Mouse (Mus musculus) stomach, embryonic 14.5 days (tissue): Measurements from ENCODE around the gene Mfsd11. TPM values are rescaled to one million over a fixed set of nuclear protein-coding genes. Genes with fewer than 3 reads are reported as not detected.

Experiments used
- ATAC-seq: fragments of 200-750 bp; cut with Nextera tagmentation; 2 replicates; pipeline ENCODE4 v1.8.0; 2017; ENCODE audit warnings: low read depth, moderate TSS enrichment; ENCODE audit not compliant: insufficient number of reproducible peaks, insufficient read depth, low FRiP score
- H3K27ac ChIP-seq: fragments of 300-500 bp; sonication (generic); 2 replicates; pipeline ENCODE4 v1.5.1; 2014; ENCODE audit warnings: mild to moderate bottlenecking, low read length, moderate library complexity, mixed read lengths
- H3K27me3 ChIP-seq: fragments of 300-500 bp; sonication (generic); 2 replicates; pipeline ENCODE4 v1.6.1; 2014; ENCODE audit warnings: low read length, control low read depth, mixed read lengths; ENCODE audit not compliant: control insufficient read depth, insufficient read depth
- H3K36me3 ChIP-seq: fragments of 300-500 bp; sonication (generic); 2 replicates; pipeline ENCODE4 v1.6.1; 2014; ENCODE audit warnings: mild to moderate bottlenecking, control low read depth, low read length, moderate library complexity, mixed read lengths; ENCODE audit not compliant: control insufficient read depth, insufficient read depth
- H3K4me1 ChIP-seq: fragments of 300-500 bp; sonication (generic); 2 replicates; pipeline ENCODE4 v1.6.1; 2014; ENCODE audit warnings: low read length, control low read depth, mixed read lengths; ENCODE audit not compliant: control insufficient read depth, insufficient read depth
- H3K4me2 ChIP-seq: fragments of 300-500 bp; sonication (generic); replicated peaks from 2 replicates; pipeline ENCODE4 v1.6.1; 2014; ENCODE audit warnings: low read depth, low read length, control low read depth
- H3K4me3 ChIP-seq: fragments of 300-500 bp; sonication (generic); 2 replicates; pipeline ENCODE4 v1.5.1; 2014; ENCODE audit warnings: low read depth, low read length, control low read depth
- H3K9ac ChIP-seq: fragments of 300-500 bp; sonication (generic); replicated peaks from 2 replicates; pipeline ENCODE4 v1.6.1; 2014; ENCODE audit warnings: low read depth, mild to moderate bottlenecking, control low read depth, low read length, moderate library complexity, mixed read lengths
- H3K9me3 ChIP-seq: fragments of 300-500 bp; sonication (generic); 2 replicates; pipeline ENCODE4 v1.6.1; 2016; ENCODE audit warnings: low read depth, low read length, control low read depth; ENCODE audit not compliant: control insufficient read depth
- WGBS: fragments of 180-500 bp; shearing (Covaris S2); extraction: QIAGEN DNeasy Blood & Tissue Kit; methylation state at CpG from one replicate; pipeline ENCODE4 v1.1.7; 2014; 5-methylcytosine and 5-hydroxymethylcytosine counted together
- polyA plus RNA-seq: library from polyadenylated mRNA; unstranded; fragments of >200 nt; fragmentation: Nextera tagmentation; extraction: Ambion mirVana; gene quantifications from 2 replicates; pipeline ENCODE4 v1.2.1, GENCODE M21; 2014

Mfsd11 gene
- polyA plus RNA-seq = 38.7 and 40.8 TPM in 2 replicates

DNA sequence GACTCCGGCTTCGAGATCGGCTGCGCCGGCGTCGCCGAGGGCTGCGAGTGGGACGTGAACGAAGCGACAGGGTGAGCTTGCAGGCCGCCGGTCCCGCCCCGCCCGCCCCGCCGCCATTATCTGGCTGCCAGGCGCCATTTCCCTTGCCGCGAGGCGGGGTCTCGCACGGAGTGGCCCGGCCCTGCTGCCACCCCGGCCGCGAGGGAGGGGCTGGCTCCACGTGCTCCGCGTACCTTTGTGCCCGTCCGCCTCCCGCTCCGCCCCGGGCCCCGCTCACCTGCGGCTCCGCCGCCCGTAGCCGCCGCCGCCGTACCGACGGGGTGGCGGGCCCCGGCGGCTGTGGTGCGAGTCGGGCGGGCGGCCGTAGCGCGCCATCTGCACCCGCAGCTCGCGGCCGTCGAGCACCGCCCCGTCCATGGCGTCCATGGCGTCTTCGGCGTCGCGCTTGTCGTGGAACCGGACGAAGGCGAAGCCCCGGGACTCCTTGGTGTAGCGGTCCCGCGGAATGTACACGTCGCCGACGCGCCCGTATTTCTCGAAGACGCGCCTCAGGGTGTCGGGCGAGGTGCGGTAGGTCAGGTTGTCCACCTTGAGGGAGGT, at the start of gene Mfsd11:
Gene Mfsd11, plus strand, starts transcription at position 150 of the 600 bp plus-strand sequence.
- H3K4me3 ChIP-seq = peak within 1 kb of the TSS; percentile 97
- H3K9me3 ChIP-seq = no peaks in the 10 kb centered on the region
- under 1% methylated on average over 80 of the region's 91 CpGs for WGBS
- peak within 1 kb of the TSS; percentile 99 for H3K9ac ChIP-seq
- H3K4me2 ChIP-seq = peak within 1 kb of the TSS; percentile 80
- H3K27ac ChIP-seq = peak within 1 kb of the TSS; percentile 98
- peak; percentile 59 for ATAC-seq
- no peaks in the 10 kb centered on the region for H3K27me3 ChIP-seq
- peaks cover 14% of the 10 kb centered on the region for H3K4me1 ChIP-seq
- H3K36me3 ChIP-seq = peaks cover 28% of the 10 kb centered on the region

GRCm38 (mm10) chr11:116802709-116803108, 49.5 kb upstream of the Mfsd11 start:
- H3K9me3 ChIP-seq = no peaks in the 10 kb centered on the region
- H3K36me3 ChIP-seq = no peaks in the 10 kb centered on the region
- WGBS = 82% methylated on average over 5 of the region's 5 CpGs
- no peak overlapping the region for H3K27ac ChIP-seq
- H3K27me3 ChIP-seq = no peaks in the 10 kb centered on the region
- H3K9ac ChIP-seq = no peak overlapping the region
- H3K4me1 ChIP-seq = 0 out of 2 replicates have a peak, but pooled peaks cover 3% of the 10 kb centered on the region
- no peak overlapping the region for H3K4me2 ChIP-seq
- no peak overlapping the region for H3K4me3 ChIP-seq
- no peak for ATAC-seq

DNA sequence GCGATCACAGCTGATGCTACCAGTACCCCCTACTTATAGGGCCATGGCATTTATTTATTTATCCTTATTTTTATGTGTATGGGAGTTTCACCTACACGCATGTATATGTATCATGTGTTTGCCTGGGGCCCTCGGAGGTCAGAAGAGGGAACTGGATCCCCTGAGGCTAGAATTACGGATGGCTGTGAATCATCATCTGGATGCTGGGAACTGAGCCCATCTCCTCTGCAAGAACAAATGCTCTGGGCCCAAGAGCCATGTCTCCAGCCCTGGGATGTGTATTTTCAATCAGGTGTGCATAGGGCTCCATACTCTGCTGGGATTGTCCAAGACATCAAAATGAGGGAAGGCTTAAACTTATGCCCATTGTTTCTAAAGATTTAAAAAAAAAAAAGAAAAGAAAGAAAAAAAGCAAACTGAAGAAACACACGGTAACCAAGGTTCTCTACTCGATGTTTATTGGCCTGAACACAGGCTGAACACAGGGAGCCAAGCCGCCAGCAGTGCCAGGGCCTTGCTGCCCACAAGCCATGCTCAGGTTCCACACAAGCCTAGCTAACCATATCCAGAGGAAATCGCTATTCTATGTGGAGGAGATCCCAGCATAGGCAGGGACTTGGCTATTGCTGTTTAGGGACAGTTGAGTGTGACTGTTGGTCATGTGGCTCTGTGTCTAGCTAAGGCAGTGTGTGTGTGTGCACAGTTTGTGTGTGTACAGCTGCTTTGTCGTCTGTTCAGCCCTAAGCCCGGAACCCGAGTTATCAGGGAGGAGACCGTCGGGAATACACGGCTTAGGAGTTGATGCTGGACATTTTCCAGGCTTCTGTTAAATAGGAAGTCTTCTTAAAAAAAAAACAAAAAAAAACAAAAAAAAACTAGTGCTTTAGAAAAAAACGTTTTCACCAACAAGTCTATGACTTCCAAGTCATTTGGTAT, 45.8 kb upstream of the Mfsd11 start:
- Histone ChIP-seq H3K36me3 (no peaks in the 10 kb centered on the region), H3K4me1 (peaks cover 9% of the 10 kb centered on the region; the same call in 1 of the 2 replicates), H3K4me2 (no peak overlapping the region), H3K27me3 (no peaks in the 10 kb centered on the region), H3K27ac (no peak overlapping the region), H3K4me3 (no peak overlapping the region), H3K9me3 (no peaks in the 10 kb centered on the region), H3K9ac (no peak overlapping the region)
- WGBS = 77% methylated on average over 15 of the region's 15 CpGs
- no peak for ATAC-seq

- no peak overlapping the region for H3K9ac ChIP-seq
- H3K4me1 ChIP-seq = peaks cover 14% of the 10 kb centered on the region; the same call in 1 of the 2 replicates
- no peaks in the 10 kb centered on the region for H3K27me3 ChIP-seq
- no peak overlapping the region for H3K4me2 ChIP-seq
- H3K36me3 ChIP-seq = no peaks in the 10 kb centered on the region
- no peaks in the 10 kb centered on the region for H3K9me3 ChIP-seq
- no peak for ATAC-seq
- H3K4me3 ChIP-seq = no peak overlapping the region
- WGBS = 56% methylated on average over 7 of the region's 7 CpGs
- H3K27ac ChIP-seq = no peak overlapping the region
These were observed 45.1 kb upstream of the Mfsd11 start for GRCm38 (mm10) chr11:116807116-116807515.

GRCm38 (mm10) chr11:116807526-116807925, 44.7 kb upstream of the Mfsd11 start:
- Histone ChIP-seq H3K9me3 (no peaks in the 10 kb centered on the region), H3K36me3 (no peaks in the 10 kb centered on the region), H3K27me3 (no peaks in the 10 kb centered on the region), H3K27ac (no peak overlapping the region), H3K9ac (no peak overlapping the region), H3K4me2 (no peak overlapping the region), H3K4me1 (peaks cover 18% of the 10 kb centered on the region; the same call in 1 of the 2 replicates), H3K4me3 (no peak overlapping the region)
- ATAC-seq = no peak
- WGBS = 65% methylated on average over 3 of the region's 3 CpGs

DNA sequence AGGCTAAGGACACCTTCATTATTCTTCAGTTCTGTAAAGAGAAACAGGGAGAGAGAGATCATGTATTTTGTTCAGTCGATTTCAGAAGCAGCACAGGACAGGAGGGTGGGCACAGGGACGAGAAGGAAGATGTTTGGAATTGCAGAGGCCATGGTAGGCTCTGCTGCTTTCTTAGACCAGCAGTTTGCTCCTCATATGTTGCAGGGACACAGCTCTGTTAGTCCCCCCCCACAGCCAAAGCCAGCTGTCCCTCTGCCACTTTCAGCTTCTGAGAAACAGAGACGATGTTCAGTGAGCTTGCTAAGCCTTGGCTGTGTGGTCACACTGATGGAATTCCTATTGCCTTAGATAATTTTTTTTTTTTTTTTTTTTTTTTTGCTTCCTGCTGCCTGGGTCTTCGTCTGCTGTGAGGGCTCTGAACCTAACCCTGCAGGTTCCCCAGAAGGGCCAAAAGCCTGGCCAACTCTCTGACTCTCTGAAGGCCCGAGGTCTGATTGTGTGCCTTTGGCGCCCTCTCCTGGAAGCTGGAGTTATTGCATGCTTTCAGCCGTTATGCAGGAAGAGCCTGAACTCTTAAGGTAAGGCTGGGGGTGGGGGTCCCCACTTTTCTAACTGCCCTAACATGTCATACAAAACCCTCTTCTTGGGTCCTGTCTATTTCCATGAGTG, 44.2 kb upstream of the Mfsd11 start:
- no peak for ATAC-seq
- H3K9ac ChIP-seq = no peak overlapping the region
- WGBS = 17% methylated on average over 7 of the region's 7 CpGs
- H3K9me3 ChIP-seq = no peaks in the 10 kb centered on the region
- H3K27ac ChIP-seq = no peak overlapping the region
- peaks cover 23% of the 10 kb centered on the region for H3K4me1 ChIP-seq
- H3K27me3 ChIP-seq = no peaks in the 10 kb centered on the region
- no peak overlapping the region for H3K4me2 ChIP-seq
- H3K4me3 ChIP-seq = no peak overlapping the region
- no peaks in the 10 kb centered on the region for H3K36me3 ChIP-seq

DNA sequence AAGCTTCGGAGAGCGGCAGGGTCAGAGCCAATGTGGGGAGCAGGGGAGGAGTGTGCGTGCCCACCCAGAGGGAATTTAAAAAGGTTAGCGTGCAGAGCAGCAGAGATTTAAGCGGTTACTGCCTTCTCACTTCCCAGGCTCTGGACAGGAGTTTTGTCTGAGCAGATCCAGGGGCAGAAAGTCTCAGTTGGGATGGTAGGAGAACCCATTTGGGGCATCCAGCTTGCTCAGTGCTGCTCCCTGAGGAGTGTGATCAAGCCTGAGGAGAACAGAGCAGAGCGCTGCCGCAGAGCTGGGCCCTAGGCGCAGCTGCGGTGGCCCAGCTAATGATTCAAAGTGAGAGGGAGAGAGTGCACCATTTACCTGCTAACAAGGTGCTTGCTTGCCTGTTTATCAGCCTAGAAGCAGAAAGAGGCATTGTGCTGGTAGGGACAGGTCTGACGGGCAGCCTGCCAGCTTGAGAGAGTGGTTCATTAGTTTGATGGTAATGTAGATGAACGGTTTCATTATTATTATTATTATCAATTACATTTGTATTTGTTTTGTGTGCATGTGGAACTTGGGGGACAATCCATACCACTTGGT, 43.3 kb upstream of the Mfsd11 start:
- H3K27me3 ChIP-seq = no peaks in the 10 kb centered on the region
- H3K36me3 ChIP-seq = no peaks in the 10 kb centered on the region
- H3K9ac ChIP-seq = no peak overlapping the region
- H3K27ac ChIP-seq = no peak overlapping the region
- no peak for ATAC-seq
- H3K4me2 ChIP-seq = no peak overlapping the region
- peaks cover 32% of the 10 kb centered on the region for H3K4me1 ChIP-seq
- no peak overlapping the region for H3K4me3 ChIP-seq
- no peaks in the 10 kb centered on the region for H3K9me3 ChIP-seq
- WGBS = 86% methylated on average over 11 of the region's 11 CpGs

GRCm38 (mm10) chr11:116809520-116809919, 42.7 kb upstream of the Mfsd11 start:
- Histone ChIP-seq H3K36me3 (no peaks in the 10 kb centered on the region), H3K9ac (no peak overlapping the region), H3K4me2 (no peak overlapping the region), H3K27ac (no peak overlapping the region), H3K4me1 (peaks cover 38% of the 10 kb centered on the region), H3K27me3 (no peaks in the 10 kb centered on the region), H3K9me3 (no peaks in the 10 kb centered on the region), H3K4me3 (no peak overlapping the region)
- ATAC-seq = no peak
- WGBS = 82% methylated on average over 8 of the region's 8 CpGs
